Mouse (Mus musculus) limb, embryonic 12.5 days (tissue): ENCODE measurements at regions not wholly inside any gene's neighbourhood (a gene's known extent, or its start where the extent isn't known, plus 50 kb on each side); places are given as distances from the start of the nearest gene placed in this dataset.

Source experiments
- ATAC-seq: fragments of 200-750 bp; cut with Nextera tagmentation; 2 replicates; pipeline ENCODE4 v1.8.0; 2017; ENCODE audit warnings: low read depth, moderate TSS enrichment; ENCODE audit not compliant: insufficient number of reproducible peaks, insufficient read depth, low FRiP score, low TSS enrichment
- H3K27ac ChIP-seq: fragments of 300-500 bp; sonication (generic); 2 replicates; pipeline ENCODE4 v1.5.1; 2016; ENCODE audit warnings: mild to moderate bottlenecking, moderate library complexity
- H3K27me3 ChIP-seq: fragments of 300-500 bp; sonication (generic); 2 replicates; pipeline ENCODE4 v1.6.1; 2016; ENCODE audit warnings: mild to moderate bottlenecking, moderate library complexity
- H3K36me3 ChIP-seq: fragments of 300-500 bp; sonication (generic); 2 replicates; pipeline ENCODE4 v1.6.1; 2016; ENCODE audit warnings: mild to moderate bottlenecking, moderate library complexity
- H3K4me1 ChIP-seq: fragments of 300-500 bp; sonication (generic); replicated peaks from 2 replicates; pipeline ENCODE4 v1.6.1; 2016
- H3K4me2 ChIP-seq: fragments of 300-500 bp; sonication (generic); 2 replicates; pipeline ENCODE4 v1.6.1; 2016; ENCODE audit warnings: mild to moderate bottlenecking, moderate library complexity
- H3K4me3 ChIP-seq: fragments of 300-500 bp; sonication (generic); replicated peaks from 2 replicates; pipeline ENCODE4 v1.5.1; 2016; ENCODE audit warnings: mild to moderate bottlenecking
- H3K9ac ChIP-seq: fragments of 300-500 bp; sonication (generic); replicated peaks from 2 replicates; pipeline ENCODE4 v1.6.1; 2016; ENCODE audit warnings: mild to moderate bottlenecking, moderate library complexity
- H3K9me3 ChIP-seq: fragments of 300-500 bp; sonication (generic); 2 replicates; pipeline ENCODE4 v1.6.1; 2016; ENCODE audit warnings: mild to moderate bottlenecking, moderate library complexity
- WGBS: fragments of 180-500 bp; shearing (Covaris S2); methylation state at CpG from one replicate; pipeline ENCODE4 v1.1.7; 2016; 5-methylcytosine and 5-hydroxymethylcytosine counted together

GRCm38 (mm10) chr7:129814149-129814860 is 222.6 kb downstream of the Wdr11 start:
- ATAC-seq = no peak
- no peaks in the 10 kb centered on the region for H3K36me3 ChIP-seq
- no peaks in the 10 kb centered on the region for H3K9me3 ChIP-seq
- no peak overlapping the region for H3K27ac ChIP-seq
- H3K9ac ChIP-seq = no peak overlapping the region
- 92% methylated on average over 6 of the region's 6 CpGs for WGBS
- H3K27me3 ChIP-seq = 0 out of 2 replicates have a peak, but pooled peaks cover 3% of the 10 kb centered on the region
- H3K4me1 ChIP-seq = 0 out of 2 replicates have a peak, but pooled peaks cover 9% of the 10 kb centered on the region
- H3K4me3 ChIP-seq = no peak overlapping the region
- no peak overlapping the region for H3K4me2 ChIP-seq

GRCm38 (mm10) chr7:129818833-129819232 is 227.2 kb downstream of the Wdr11 start:
- no peak for ATAC-seq
- Histone ChIP-seq H3K36me3 (no peaks in the 10 kb centered on the region), H3K4me2 (no peak overlapping the region), H3K27me3 (peaks cover 13% of the 10 kb centered on the region), H3K27ac (no peak overlapping the region), H3K9me3 (no peaks in the 10 kb centered on the region), H3K4me1 (no peaks in the 10 kb centered on the region), H3K9ac (no peak overlapping the region), H3K4me3 (no peak overlapping the region)
- WGBS = 83% methylated on average over 2 of the region's 2 CpGs

- WGBS = 82% methylated on average over 5 of the region's 5 CpGs
- Histone ChIP-seq H3K4me2 (no peak overlapping the region), H3K4me3 (no peak overlapping the region), H3K9me3 (no peaks in the 10 kb centered on the region), H3K4me1 (peaks cover 1% of the 10 kb centered on the region), H3K36me3 (no peaks in the 10 kb centered on the region), H3K27ac (peak overlapping the region; percentile 29; the same call in 1 of the 2 replicates), H3K9ac (no peak overlapping the region), H3K27me3 (peaks cover 16% of the 10 kb centered on the region)
- ATAC-seq = no peak
Measured at GRCm38 (mm10) chr7:129819651-129820050, 228.0 kb downstream of the Wdr11 start.

- Histone ChIP-seq H3K9ac (no peak overlapping the region), H3K27me3 (peaks cover 20% of the 10 kb centered on the region), H3K4me1 (peaks cover 24% of the 10 kb centered on the region), H3K4me3 (no peak overlapping the region), H3K4me2 (no peak overlapping the region), H3K27ac (no peak overlapping the region), H3K9me3 (no peaks in the 10 kb centered on the region), H3K36me3 (no peaks in the 10 kb centered on the region)
- ATAC-seq = no peak
- 68% methylated on average over 1 of the region's 1 CpGs for WGBS
Measured at GRCm38 (mm10) chr7:129828970-129829369, 237.3 kb downstream of the Wdr11 start.

- Histone ChIP-seq H3K27me3 (0 out of 2 replicates have a peak, but pooled peaks cover 2% of the 10 kb centered on the region), H3K27ac (no peak overlapping the region), H3K4me1 (0 out of 2 replicates have a peak, but pooled peaks cover 8% of the 10 kb centered on the region), H3K4me2 (no peak overlapping the region), H3K4me3 (no peak overlapping the region), H3K9ac (no peak overlapping the region), H3K36me3 (no peaks in the 10 kb centered on the region), H3K9me3 (no peaks in the 10 kb centered on the region)
- no peak for ATAC-seq
- WGBS = 90% methylated on average over 8 of the region's 8 CpGs
Measured at GRCm38 (mm10) chr7:129832830-129833229, 241.2 kb downstream of the Wdr11 start.

GRCm38 (mm10) chr7:129842303-129843122 is 250.8 kb downstream of the Wdr11 start:
- H3K27ac ChIP-seq = no peak overlapping the region

GRCm38 (mm10) chr7:129847136-129847535 is 255.5 kb downstream of the Wdr11 start:
- ATAC-seq = no peak

More at GRCm38 (mm10) chr7:129842303-129843122, 250.8 kb downstream of the Wdr11 start:
- ATAC-seq = no peak
- H3K36me3 ChIP-seq = no peaks in the 10 kb centered on the region
- no peaks in the 10 kb centered on the region for H3K9me3 ChIP-seq
- H3K27me3 ChIP-seq = no peaks in the 10 kb centered on the region
- WGBS = 61% methylated on average over 10 of the region's 10 CpGs
- H3K4me2 ChIP-seq = no peak overlapping the region
- H3K9ac ChIP-seq = no peak overlapping the region
- H3K4me3 ChIP-seq = no peak overlapping the region
- peaks cover 10% of the 10 kb centered on the region for H3K4me1 ChIP-seq

GRCm38 (mm10) chr7:129853596-129853995 is 261.9 kb downstream of the Wdr11 start:
- Histone ChIP-seq H3K27ac (no peak overlapping the region), H3K4me2 (no peak overlapping the region), H3K36me3 (no peaks in the 10 kb centered on the region), H3K27me3 (no peaks in the 10 kb centered on the region), H3K9me3 (no peaks in the 10 kb centered on the region; the same call in 1 of the 2 replicates), H3K9ac (no peak overlapping the region), H3K4me3 (no peak overlapping the region), H3K4me1 (0 out of 2 replicates have a peak, but pooled peaks cover 7% of the 10 kb centered on the region)
- no peak for ATAC-seq
- 50% methylated on average over 7 of the region's 7 CpGs for WGBS

More at GRCm38 (mm10) chr7:129847136-129847535, 255.5 kb downstream of the Wdr11 start:
- Histone ChIP-seq H3K27me3 (no peaks in the 10 kb centered on the region), H3K9ac (no peak overlapping the region), H3K9me3 (no peaks in the 10 kb centered on the region; the same call in 1 of the 2 replicates), H3K36me3 (no peaks in the 10 kb centered on the region), H3K4me1 (peaks cover 10% of the 10 kb centered on the region), H3K27ac (no peak overlapping the region), H3K4me3 (no peak overlapping the region), H3K4me2 (no peak overlapping the region)
- WGBS = 71% methylated on average over 5 of the region's 5 CpGs

- ATAC-seq = no peak
- Histone ChIP-seq H3K4me1 (0 out of 2 replicates have a peak, but pooled peaks cover 7% of the 10 kb centered on the region), H3K9ac (no peak overlapping the region), H3K36me3 (no peaks in the 10 kb centered on the region), H3K4me2 (no peak overlapping the region), H3K4me3 (no peak overlapping the region), H3K27me3 (no peaks in the 10 kb centered on the region), H3K27ac (no peak overlapping the region), H3K9me3 (no peaks in the 10 kb centered on the region)
- WGBS = 82% methylated on average over 2 of the region's 2 CpGs
Measured at GRCm38 (mm10) chr7:129854942-129855341, 263.3 kb downstream of the Wdr11 start.

GRCm38 (mm10) chr7:129862966-129863365 is 271.3 kb downstream of the Wdr11 start:
- Histone ChIP-seq H3K36me3 (no peaks in the 10 kb centered on the region), H3K27ac (no peak overlapping the region), H3K4me2 (no peak overlapping the region), H3K27me3 (no peaks in the 10 kb centered on the region), H3K9ac (no peak overlapping the region), H3K4me1 (no peaks in the 10 kb centered on the region), H3K4me3 (no peak overlapping the region), H3K9me3 (no peaks in the 10 kb centered on the region)
- 33% methylated on average over 1 of the region's 1 CpGs for WGBS
- no peak for ATAC-seq

- 62% methylated on average over 3 of the region's 3 CpGs for WGBS
Measured at GRCm38 (mm10) chr7:129865536-129865935, 273.9 kb downstream of the Wdr11 start.

More at GRCm38 (mm10) chr7:129865536-129865935, 273.9 kb downstream of the Wdr11 start:
- no peaks in the 10 kb centered on the region for H3K36me3 ChIP-seq
- H3K4me2 ChIP-seq = no peak overlapping the region
- ATAC-seq = no peak
- H3K27ac ChIP-seq = no peak overlapping the region
- H3K9me3 ChIP-seq = no peaks in the 10 kb centered on the region
- H3K4me1 ChIP-seq = no peaks in the 10 kb centered on the region
- H3K27me3 ChIP-seq = no peaks in the 10 kb centered on the region
- no peak overlapping the region for H3K4me3 ChIP-seq
- H3K9ac ChIP-seq = no peak overlapping the region
